Mouse (Mus musculus): ENCODE measurements around the gene Crispld2. TPM values are rescaled to one million over a fixed set of nuclear protein-coding genes. Genes with fewer than 3 reads are reported as not detected.
A peak's percentile ranks its signal among the peaks of the same experiment; 100 is the strongest.

Gene Crispld2
- total RNA-seq, 2 experiments from 2014 or later = not detected

DNA sequence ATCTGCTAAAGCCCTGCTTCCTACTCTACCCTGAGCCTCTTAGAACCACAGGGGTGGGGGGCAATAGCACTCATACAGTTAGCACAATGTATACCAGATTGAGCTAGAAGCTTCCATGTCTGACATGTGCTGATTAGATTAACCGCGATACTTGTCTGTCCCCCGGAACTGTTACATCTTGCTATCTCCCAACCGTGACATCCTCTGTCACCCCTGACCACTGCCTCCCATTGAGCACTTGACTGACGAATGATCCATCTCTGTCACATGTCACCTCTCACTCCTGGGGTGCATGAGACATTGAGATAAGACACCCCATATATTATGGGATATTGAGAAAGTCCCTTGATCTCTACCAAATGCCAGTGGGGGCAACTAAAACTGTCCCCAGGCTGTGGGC lies 34.0 kb downstream of the Crispld2 start:
- ATAC-seq (replicated peaks; ENCODE audit: low FRiP score, low TSS enrichment, poor library complexity, severe bottlenecking) = peak; percentile 73

DNA sequence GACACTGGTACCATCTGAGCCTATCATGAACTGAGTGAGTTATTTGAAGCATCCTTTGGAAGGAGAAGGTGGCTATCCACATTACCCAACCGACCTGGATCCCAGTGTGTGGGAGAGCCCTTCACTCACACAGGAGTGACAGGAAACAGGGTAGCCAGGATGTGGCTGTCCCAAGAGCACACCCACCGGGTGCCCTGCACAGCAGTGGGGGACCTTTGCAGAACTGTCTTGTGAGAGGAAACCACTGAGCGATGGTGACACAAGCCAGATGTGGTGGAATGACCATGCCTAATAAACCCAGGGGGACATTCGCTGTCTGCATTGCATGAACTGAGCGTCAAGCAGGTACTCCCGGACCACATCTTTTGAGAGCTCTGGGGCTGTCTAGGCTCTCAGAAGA lies 34.8 kb downstream of the Crispld2 start:
- ATAC-seq (replicated peaks; ENCODE audit: low FRiP score, low TSS enrichment, poor library complexity, severe bottlenecking) = no peak

DNA sequence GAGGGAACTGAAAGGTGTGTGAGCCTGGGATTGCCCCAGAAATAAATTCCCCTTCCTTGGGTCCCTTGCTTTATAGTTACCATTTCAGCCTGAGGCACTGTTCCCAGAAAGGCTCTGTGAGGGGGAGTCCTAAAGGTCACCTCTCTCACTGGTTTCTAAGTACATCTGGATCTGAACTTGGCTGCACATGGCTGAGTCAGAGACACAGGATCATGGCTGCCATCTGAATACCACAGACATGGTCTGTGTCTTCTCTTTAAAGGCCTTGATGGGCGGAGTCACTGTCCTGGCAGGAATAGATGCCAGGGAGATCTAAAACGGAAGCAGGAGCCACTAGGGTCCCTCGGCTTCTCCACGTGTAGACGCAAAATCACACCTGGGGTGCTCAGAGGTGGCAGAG lies 38.2 kb downstream of the Crispld2 start:
- ATAC-seq (replicated peaks; ENCODE audit: low FRiP score, low TSS enrichment, poor library complexity, severe bottlenecking) = no peak

DNA sequence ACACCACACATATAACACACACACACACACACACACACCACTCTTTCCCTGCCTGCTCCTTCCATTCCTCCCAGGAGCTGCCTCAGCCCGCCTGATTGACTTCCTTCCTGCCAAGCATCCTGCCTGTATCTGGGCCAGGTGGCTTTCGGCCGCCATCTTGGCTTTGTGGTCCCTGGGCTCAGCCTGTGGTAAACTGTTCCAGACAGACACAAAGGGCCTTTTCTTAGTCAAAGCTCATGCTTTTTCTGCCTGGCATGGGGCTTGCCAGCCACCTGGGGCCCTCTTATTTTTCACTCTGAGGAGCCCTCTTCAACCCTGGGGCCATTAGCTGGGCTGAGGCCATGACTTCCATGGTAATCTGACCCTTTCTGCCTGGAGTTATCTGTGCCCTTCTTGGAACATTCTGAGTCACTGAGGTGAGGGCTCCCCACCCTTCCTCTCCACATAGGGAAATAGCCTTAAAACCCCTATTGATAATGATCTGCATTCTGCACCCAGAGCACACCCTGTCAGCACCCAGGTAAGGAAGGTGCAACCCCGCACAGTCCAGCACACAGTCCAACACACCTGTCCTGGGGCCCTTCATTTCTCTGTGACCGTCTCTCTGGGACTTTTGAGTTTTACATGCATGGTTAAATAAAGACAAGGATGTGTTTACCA lies 40.4 kb downstream of the Crispld2 start:
- no peak for ATAC-seq (replicated peaks; ENCODE audit: low FRiP score, low TSS enrichment, poor library complexity, severe bottlenecking)

DNA sequence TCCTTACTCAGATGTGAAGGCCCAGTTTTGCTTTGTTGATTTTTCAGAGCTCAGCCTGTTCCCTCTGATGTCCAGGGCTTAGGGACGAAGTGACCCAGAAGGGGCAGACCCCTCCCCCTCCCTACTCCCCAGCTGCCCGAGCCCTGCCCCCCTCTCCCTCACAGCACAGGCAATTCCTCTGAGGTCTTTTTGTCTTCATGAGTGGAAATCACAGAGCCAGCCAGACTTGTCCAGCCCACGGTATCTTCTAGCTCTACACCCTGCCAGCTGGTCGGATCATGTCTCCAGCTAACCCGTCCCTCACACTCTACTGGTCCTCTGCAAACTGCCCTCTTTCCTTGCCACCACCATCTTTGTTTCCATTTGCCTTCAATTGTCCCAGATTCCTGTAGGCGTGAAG lies 42.2 kb downstream of the Crispld2 start:
- ATAC-seq (replicated peaks; ENCODE audit: low FRiP score, low TSS enrichment, poor library complexity, severe bottlenecking) = no peak

DNA sequence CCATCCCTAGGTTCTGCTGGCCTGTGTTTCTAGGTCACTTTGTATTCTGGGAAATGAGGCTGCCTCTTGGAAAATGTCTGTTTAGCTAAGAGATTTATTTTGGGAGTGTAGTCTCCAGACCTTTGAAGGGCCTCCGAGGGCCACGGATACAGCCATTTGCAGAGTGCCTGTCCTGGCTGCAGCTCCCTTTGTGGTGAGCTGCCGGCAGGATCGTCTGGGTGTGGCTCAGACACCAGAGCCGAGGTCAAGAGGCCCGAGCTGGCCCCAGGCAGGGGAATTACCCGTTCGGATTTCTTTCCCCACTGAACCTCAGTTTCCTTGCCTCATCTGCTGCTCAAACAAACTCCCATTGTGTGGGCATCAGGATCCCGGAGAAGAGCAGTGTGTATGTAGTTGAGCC lies 43.9 kb downstream of the Crispld2 start:
- ATAC-seq (replicated peaks; ENCODE audit: low FRiP score, low TSS enrichment, poor library complexity, severe bottlenecking) = no peak

DNA sequence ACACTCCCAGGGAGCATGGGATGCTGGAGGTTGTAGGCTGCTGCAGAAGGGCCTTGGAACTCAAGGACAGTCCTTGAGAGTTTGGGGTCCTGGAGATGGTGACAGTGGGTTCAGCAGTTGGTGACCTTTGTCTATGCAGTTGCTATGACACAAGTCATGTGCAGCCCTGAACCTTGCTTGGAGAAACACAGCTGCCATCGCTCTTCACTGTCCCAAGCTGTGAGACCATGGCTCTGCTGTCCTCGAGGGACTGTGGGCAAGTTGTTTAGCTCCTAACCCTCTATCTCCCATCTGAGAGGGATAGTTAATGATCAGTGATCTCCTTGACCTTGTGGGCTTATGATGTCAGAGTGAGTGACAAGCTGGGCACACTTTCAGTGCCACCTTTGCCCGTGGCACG lies 44.3 kb downstream of the Crispld2 start:
- no peak for ATAC-seq (replicated peaks; ENCODE audit: low FRiP score, low TSS enrichment, poor library complexity, severe bottlenecking)

DNA sequence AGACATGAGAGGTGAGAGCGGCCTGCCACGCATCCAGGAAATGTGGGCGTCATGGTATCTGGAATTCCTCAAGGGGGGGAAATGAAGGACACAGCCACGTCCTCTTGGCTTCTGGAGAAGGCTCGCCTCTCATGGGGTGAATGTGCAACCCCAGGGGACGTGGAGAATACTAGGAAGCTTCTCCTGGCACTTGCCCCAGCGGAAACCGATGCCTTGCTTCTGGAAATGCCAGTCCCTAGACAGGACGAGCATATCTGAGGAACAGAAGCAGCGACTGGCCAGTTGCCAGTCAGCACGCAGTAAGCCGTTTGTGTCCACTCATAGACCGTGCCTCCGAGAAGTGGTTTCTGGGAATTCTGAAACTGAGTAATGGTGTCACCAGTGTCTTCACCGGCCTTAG lies 45.0 kb downstream of the Crispld2 start:
- no peak for ATAC-seq (replicated peaks; ENCODE audit: low FRiP score, low TSS enrichment, poor library complexity, severe bottlenecking)

DNA sequence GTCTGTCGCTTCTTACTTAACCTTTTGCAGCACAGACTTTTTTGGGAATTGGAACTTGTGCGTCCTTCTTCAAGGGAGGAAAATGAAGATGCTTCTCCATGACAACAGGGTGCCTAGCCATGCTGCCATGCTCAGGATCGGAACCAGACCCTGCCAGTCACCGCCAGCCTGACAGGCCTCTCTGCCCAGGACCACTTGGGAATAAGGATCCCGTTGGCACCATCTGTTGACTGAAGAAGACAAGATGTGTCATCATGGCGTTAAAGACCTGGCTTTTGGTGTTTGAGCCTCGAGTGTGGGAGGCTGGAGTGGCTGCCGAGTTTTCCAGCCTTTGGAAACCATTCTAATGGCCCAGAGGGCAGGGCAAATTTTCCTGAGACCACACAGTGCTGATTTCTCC lies 45.4 kb downstream of the Crispld2 start:
- no peak for ATAC-seq (replicated peaks; ENCODE audit: low FRiP score, low TSS enrichment, poor library complexity, severe bottlenecking)

DNA sequence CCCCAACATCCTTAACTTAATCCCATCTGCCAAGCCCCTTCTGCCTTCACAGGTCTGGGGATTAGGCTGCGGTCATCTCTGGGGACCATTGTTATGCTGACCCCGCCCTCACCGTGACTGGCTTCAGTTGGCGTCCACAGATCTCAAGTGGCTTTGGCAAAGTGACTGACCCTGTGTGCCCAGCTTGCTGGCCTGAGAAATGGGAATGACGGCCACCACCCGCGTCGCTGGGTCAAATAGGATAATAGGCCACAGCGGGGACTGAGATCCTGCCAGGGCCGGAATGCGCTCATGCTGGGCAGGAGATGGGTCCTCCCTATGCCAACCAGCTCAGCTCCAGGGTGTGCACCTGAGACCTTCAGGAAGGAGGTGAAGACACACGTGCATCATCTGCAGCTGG lies 46.5 kb downstream of the Crispld2 start:
- ATAC-seq (replicated peaks; ENCODE audit: low FRiP score, low TSS enrichment, poor library complexity, severe bottlenecking) = no peak

DNA sequence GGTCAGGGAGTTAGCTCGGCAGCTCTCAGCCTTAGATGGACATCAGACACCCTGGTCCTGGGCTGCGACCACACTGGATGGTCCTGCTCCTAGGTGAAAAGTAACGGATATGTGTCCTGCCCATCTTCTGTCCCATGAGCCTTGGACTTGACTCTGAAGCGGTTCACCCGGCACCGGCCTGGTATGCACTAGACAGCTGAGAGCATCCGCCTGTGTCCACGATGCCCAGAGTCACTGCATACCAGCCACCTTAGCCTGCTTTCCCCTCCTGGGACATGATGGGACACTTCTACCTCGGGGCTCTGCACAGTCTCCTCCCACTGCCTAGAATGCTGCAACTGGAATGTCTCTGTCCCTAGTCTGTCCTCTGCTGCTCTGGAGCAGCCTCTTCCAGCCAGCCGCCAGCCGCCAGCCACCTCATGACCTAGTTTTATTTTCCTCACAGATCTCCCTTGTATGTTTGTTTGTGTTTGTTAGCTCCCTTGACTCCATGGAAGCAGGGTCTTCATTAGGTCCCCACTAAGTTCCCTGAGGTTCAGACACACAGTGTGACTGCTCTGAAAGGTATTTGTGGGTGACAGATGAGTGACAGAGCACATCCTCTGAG lies 47.2 kb downstream of the Crispld2 start:
- ATAC-seq (replicated peaks; ENCODE audit: low FRiP score, low TSS enrichment, poor library complexity, severe bottlenecking) = no peak

DNA sequence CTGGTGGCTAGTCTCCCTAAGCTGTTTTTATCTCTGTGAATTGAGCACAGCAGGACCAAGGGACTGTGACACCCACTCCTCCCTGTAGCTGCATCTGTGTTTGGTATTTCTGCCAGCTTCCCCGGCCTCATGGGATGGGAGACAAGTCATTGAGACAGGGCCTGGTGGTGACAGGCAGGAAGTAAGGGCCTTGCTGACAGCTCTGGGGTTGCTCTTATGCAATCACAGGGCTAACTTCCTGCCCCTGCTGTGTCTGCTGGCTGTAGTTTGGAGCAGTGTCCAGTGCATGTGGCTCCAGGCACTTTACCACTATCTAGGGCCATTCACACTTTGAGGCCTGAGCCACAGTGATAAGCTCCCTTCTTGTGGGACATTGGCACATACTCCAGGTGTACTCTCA lies 48.6 kb downstream of the Crispld2 start:
- peak; percentile 28; the same call in 1 of the 2 replicates for ATAC-seq (replicated peaks; ENCODE audit: low FRiP score, low TSS enrichment, poor library complexity, severe bottlenecking)

DNA sequence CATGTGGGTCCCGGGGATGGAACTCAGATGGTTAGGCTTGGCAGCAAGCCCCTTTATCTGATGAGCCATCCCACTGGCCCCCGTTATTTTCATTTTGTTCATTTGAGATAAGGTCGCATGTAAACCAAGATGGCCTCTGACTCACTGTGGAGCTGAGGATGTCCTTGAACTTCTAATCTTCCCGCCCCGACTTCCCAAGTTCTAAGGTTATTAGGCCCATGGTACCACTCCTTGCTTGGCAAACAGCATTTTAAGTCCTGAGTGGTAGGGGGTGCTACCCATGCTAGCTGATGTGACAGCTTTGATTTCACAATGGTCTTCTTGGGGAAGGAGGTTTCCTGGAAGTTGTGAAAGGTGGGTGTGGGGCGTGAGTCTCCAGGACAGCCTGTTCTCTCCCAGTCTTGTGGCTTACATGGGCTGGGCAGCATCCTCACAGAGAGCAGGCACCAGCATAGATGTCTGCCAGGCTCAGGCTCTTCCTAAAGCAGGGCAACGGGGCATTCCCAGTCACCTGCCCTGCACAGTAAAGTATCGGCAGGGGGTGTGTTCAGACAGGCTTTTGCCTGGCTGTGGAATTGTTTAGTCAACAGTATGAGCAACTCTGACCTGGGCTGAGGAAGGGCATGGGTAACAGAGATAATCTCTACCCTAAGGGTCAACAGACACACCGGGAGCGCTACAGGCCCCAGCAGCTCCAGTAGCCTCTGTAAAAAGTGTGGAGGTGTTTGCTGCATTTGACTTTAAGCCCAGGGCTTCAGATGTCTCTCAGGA lies 50.5 kb downstream of the Crispld2 start:
- peak; percentile 16; the same call in 1 of the 2 replicates for ATAC-seq (replicated peaks; ENCODE audit: low FRiP score, low TSS enrichment, poor library complexity, severe bottlenecking)

DNA sequence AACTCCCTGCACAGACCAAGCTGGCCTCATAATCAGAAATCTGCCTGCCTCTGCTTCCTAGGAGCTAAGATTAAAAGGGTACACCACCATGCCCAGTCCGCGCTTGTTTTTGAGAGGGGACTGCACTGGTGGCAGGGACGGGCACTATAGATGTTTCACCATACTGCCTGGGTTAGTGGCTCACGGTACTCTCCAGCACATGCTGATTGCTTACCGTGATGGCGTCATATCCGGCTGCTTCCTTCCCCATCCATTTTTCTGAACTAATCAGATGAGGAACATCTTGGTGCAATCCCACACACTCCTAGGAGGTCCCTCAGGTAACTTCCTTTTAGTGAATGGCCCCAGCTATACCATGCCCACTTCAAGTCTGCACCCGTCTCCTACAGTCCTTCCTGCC lies 52.7 kb downstream of the Crispld2 start:
- no peak for ATAC-seq (replicated peaks; ENCODE audit: low FRiP score, low TSS enrichment, poor library complexity, severe bottlenecking)

DNA sequence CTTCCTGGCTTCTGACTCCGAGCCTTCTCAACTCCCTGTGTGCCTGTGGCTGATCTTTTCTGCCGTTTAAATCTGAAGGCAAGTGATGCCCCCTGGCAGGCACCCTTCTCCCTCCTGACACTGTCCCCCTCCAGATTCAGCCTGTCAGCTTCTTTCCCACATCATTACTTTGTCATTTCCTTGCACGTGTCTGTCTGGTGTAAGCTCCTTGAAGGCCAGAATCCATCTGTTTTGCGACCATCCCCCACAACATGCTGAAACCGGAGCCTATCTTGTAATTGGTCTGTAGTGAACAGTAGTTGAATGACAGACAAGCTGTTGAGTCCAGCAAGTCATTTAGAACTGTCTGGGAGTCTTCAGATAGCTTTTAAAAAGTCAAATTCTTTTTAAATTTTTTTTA lies 53.2 kb downstream of the Crispld2 start:
- ATAC-seq (replicated peaks; ENCODE audit: low FRiP score, low TSS enrichment, poor library complexity, severe bottlenecking) = no peak

DNA sequence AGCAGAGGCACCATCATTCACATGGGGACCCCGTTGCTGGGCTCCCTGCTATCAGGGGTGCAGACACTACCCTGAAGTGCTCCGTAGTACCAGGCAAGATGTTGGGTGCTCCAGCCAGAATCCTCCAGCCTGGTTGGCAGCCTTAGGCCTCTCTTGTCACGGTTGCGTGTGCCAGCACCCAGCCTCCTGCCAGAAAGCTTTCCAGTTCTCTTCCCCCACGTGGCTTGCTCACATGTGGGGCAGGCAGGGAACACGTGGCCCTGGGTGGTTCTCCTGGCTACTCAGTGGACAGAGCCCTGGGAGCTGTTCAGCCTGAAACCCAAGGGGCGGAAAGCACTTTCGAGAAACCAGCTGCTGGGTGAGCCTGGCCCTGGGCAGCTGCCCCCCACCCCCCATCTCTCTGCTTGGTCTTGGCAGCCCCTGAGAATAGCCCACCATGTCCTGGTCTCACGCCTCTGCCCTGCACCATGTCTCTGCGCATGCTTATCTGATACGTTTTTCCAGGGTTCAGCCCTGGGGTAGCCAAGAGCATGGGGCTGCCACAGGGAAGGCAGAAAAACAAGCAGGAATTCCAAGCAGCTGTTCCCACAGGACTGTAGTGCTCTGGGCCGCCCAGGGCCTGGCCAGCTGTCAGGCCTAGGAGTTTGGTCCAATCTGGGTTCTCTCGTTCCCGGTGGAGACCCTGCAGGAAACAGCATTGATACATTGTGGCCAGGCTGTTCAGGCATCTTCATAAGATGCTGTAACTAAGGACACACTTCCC lies 54.2 kb downstream of the Crispld2 start:
- no peak for ATAC-seq (replicated peaks; ENCODE audit: low FRiP score, low TSS enrichment, poor library complexity, severe bottlenecking)

DNA sequence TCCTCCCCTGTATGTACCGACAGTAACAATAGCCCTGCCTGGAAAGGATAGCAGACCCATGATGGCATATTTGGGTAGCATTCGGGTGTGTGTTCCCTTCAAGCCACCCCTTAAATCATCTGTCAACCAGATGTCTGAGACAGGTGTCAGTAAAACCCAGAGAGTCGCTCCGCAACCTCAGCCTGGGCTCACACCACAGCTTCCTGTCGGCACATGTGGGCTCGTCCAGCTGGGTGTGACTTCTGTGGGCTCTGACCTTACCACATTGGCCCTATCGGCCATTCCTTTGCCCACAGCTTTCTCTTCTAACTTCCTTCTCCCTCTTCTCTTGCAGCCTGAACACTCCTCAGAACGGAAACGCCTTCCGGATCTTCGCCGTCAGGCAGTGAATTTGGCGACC lies 57.7 kb downstream of the Crispld2 start:
- ATAC-seq (replicated peaks; ENCODE audit: low FRiP score, low TSS enrichment, poor library complexity, severe bottlenecking) = 0 out of 2 replicates have a peak, but pooled peaks have one; percentile 24

DNA sequence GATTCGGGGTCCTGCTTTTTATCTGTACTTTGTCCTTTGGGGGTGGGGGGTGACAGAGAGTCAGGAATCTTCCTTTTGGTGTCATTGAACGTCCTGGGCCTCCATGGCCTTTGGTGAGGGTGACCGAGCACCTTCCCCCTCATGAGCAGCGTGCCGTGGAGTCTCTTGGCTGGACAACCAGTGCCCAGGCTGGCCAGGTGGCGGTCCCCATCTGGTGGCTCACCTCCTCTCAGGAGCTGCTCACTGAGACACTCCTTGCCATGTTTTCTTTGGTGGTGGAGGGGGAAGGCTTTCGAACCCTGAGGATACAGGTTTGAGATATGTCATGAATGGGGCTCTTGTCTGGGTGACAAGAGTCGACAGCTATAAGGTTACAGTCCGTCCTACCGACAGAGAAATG lies 58.1 kb downstream of the Crispld2 start:
- no peak for ATAC-seq (replicated peaks; ENCODE audit: low FRiP score, low TSS enrichment, poor library complexity, severe bottlenecking)

DNA sequence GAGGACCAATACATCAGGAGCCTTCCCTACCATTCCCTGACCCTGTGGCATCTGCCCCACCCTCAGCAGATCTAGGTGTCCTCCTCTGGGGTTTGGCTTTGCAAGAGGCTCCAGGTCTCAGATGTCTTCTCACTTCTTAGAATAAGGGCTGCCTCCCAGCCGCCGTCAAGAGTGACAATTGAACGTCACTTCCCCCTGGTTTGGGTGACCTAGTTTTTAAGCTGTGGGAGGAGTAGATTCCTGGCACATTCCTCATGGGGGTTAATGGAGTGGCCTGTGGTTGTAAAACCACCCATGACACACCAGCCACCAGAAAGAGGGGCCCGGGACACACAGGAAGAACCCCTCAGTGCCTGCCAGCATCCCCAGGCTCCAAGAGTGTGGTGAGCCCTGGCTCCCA lies 58.8 kb downstream of the Crispld2 start:
- no peak for ATAC-seq (replicated peaks; ENCODE audit: low FRiP score, low TSS enrichment, poor library complexity, severe bottlenecking)

DNA sequence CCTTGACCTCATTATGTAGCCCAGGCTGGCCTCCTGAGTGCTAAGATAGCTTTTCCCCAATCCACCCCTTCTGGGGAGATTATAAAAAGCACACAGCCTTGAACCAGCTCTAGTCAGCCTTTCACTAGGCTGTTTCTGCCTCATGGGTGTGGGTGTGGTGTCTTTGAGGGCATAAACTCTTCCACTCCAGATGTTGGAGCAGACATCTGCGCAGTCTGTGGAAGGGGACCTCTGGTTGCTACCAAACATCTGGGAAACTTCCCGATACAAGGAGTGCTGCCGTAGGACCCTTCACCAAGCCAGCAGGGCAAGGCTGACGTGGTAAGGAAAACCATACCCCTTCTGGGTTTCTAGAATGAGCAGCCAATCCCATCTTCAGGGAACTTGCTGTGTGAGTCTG lies 59.7 kb downstream of the Crispld2 start:
- no peak for ATAC-seq (replicated peaks; ENCODE audit: low FRiP score, low TSS enrichment, poor library complexity, severe bottlenecking)

All from megakaryocyte-erythroid progenitor cell, adult 5-6 weeks (primary cell).